Mouse (Mus musculus) intestine, postnatal 0 days (tissue): ENCODE data around the gene B9d1. TPM values are rescaled to one million over a fixed set of nuclear protein-coding genes. Genes with fewer than 3 reads are reported as not detected.

Source experiments
- ATAC-seq: fragments of 200-750 bp; cut with Nextera tagmentation; 2 replicates; pipeline ENCODE4 v1.8.0; 2017; ENCODE audit warnings: mild to moderate bottlenecking, moderate TSS enrichment, moderate library complexity
- H3K27ac ChIP-seq: fragments of 300-500 bp; sonication (generic); 2 replicates; pipeline ENCODE4 v1.5.1; 2014; ENCODE audit warnings: mild to moderate bottlenecking, low read depth, low read length, moderate library complexity
- H3K27me3 ChIP-seq: fragments of 300-500 bp; sonication (generic); replicated peaks from 2 replicates; pipeline ENCODE4 v1.6.1; 2014; ENCODE audit warnings: low read length, mixed read lengths; ENCODE audit not compliant: control insufficient read depth, insufficient read depth
- H3K36me3 ChIP-seq: fragments of 300-500 bp; sonication (generic); 2 replicates; pipeline ENCODE4 v1.6.1; 2014; ENCODE audit warnings: mild to moderate bottlenecking, moderate library complexity; ENCODE audit not compliant: control insufficient read depth, insufficient read depth
- H3K4me1 ChIP-seq: fragments of 300-500 bp; sonication (generic); replicated peaks from 2 replicates; pipeline ENCODE4 v1.6.1; 2014; ENCODE audit warnings: antibody characterized with exemption, low read length, mixed read lengths; ENCODE audit not compliant: control insufficient read depth, insufficient read depth
- H3K4me2 ChIP-seq: fragments of 300-500 bp; sonication (generic); replicated peaks from 2 replicates; pipeline ENCODE4 v1.6.1; 2014; ENCODE audit warnings: low read depth, mild to moderate bottlenecking, moderate library complexity
- H3K4me3 ChIP-seq: fragments of 300-500 bp; sonication (generic); 2 replicates; pipeline ENCODE4 v1.5.1; 2014; ENCODE audit warnings: low read depth, low read length
- H3K9ac ChIP-seq: fragments of 300-500 bp; sonication (generic); 2 replicates; pipeline ENCODE4 v1.6.1; 2014; ENCODE audit warnings: mild to moderate bottlenecking, low read depth, low read length
- H3K9me3 ChIP-seq: fragments of 300-500 bp; sonication (generic); 2 replicates; pipeline ENCODE4 v1.6.1; 2016; ENCODE audit warnings: mixed run types; ENCODE audit not compliant: control insufficient read depth
- CTCF ChIP-seq: sonication (generic); IDR thresholded peaks from 2 replicates; pipeline ENCODE4 v1.5.1; 2016; ENCODE audit warnings: low read depth, mild to moderate bottlenecking, control low read depth, antibody characterized with exemption, moderate library complexity
- WGBS: fragments of 180-500 bp; shearing (Covaris S2); extraction: QIAGEN DNeasy Blood & Tissue Kit; methylation state at CpG from one replicate; pipeline ENCODE4 v1.1.7; 2014; 5-methylcytosine and 5-hydroxymethylcytosine counted together
- polyA plus RNA-seq: library from polyadenylated mRNA; unstranded; fragments of >200 nt; fragmentation: Nextera tagmentation; extraction: Ambion mirVana; gene quantifications from 2 replicates; pipeline ENCODE4 v1.2.1, GENCODE M21; 2015

The B9d1 gene
- polyA plus RNA-seq, 1 experiment from 2014 or later, result 6.1 TPM

GRCm38 (mm10) chr11:61487936-61488335, 17.0 kb upstream of the B9d1 start:
- H3K9me3 ChIP-seq, result no peaks in the 10 kb centered on the region
- H3K4me2 ChIP-seq, result no peak overlapping the region
- TF ChIP-seq CTCF, result no peak
- 0 out of 2 replicates have a peak, but pooled peaks cover 3% of the 10 kb centered on the region for H3K4me1 ChIP-seq
- no peak overlapping the region for H3K4me3 ChIP-seq
- 90% methylated on average over 7 of the region's 7 CpGs for WGBS
- H3K27ac ChIP-seq, result no peak overlapping the region
- no peak for ATAC-seq
- H3K27me3 ChIP-seq, result no peaks in the 10 kb centered on the region
- peaks cover 38% of the 10 kb centered on the region for H3K36me3 ChIP-seq
- H3K9ac ChIP-seq, result no peak overlapping the region

- H3K27ac ChIP-seq, result peak overlapping the region; percentile 35; the same call in 1 of the 2 replicates
- H3K27me3 ChIP-seq, result no peaks in the 10 kb centered on the region
- 77% methylated on average over 2 of the region's 2 CpGs for WGBS
- no peak overlapping the region for H3K4me3 ChIP-seq
- H3K4me1 ChIP-seq, result 0 out of 2 replicates have a peak, but pooled peaks cover 8% of the 10 kb centered on the region
- no peaks in the 10 kb centered on the region for H3K9me3 ChIP-seq
- H3K9ac ChIP-seq, result no peak overlapping the region
- H3K36me3 ChIP-seq, result peaks cover 38% of the 10 kb centered on the region
- no peak for ATAC-seq
- no peak for TF ChIP-seq CTCF
- H3K4me2 ChIP-seq, result no peak overlapping the region
These were observed 15.9 kb upstream of the B9d1 start for GRCm38 (mm10) chr11:61489085-61489484.

- ATAC-seq, result no peak
- WGBS, result 95% methylated on average over 8 of the region's 8 CpGs
- H3K4me1 ChIP-seq, result 0 out of 2 replicates have a peak, but pooled peaks cover 9% of the 10 kb centered on the region
These were observed 15.1 kb upstream of the B9d1 start for GRCm38 (mm10) chr11:61489874-61490273.

GRCm38 (mm10) chr11:61490944-61491520, 13.9 kb upstream of the B9d1 start:
- H3K27ac ChIP-seq, result no peak overlapping the region
- peaks cover 38% of the 10 kb centered on the region for H3K36me3 ChIP-seq
- H3K4me1 ChIP-seq, result 0 out of 2 replicates have a peak, but pooled peaks cover 13% of the 10 kb centered on the region
- no peak overlapping the region for H3K4me3 ChIP-seq
- WGBS, result 79% methylated on average over 22 of the region's 22 CpGs
- no peak for TF ChIP-seq CTCF
- H3K4me2 ChIP-seq, result no peak overlapping the region
- no peak for ATAC-seq
- H3K9me3 ChIP-seq, result no peaks in the 10 kb centered on the region
- H3K27me3 ChIP-seq, result no peaks in the 10 kb centered on the region
- H3K9ac ChIP-seq, result no peak overlapping the region

More at GRCm38 (mm10) chr11:61489874-61490273, 15.1 kb upstream of the B9d1 start:
- peaks cover 38% of the 10 kb centered on the region for H3K36me3 ChIP-seq
- no peak overlapping the region for H3K27ac ChIP-seq
- no peak for TF ChIP-seq CTCF
- no peak overlapping the region for H3K4me2 ChIP-seq
- H3K27me3 ChIP-seq, result no peaks in the 10 kb centered on the region
- H3K9ac ChIP-seq, result no peak overlapping the region
- H3K4me3 ChIP-seq, result no peak overlapping the region
- H3K9me3 ChIP-seq, result no peaks in the 10 kb centered on the region

DNA sequence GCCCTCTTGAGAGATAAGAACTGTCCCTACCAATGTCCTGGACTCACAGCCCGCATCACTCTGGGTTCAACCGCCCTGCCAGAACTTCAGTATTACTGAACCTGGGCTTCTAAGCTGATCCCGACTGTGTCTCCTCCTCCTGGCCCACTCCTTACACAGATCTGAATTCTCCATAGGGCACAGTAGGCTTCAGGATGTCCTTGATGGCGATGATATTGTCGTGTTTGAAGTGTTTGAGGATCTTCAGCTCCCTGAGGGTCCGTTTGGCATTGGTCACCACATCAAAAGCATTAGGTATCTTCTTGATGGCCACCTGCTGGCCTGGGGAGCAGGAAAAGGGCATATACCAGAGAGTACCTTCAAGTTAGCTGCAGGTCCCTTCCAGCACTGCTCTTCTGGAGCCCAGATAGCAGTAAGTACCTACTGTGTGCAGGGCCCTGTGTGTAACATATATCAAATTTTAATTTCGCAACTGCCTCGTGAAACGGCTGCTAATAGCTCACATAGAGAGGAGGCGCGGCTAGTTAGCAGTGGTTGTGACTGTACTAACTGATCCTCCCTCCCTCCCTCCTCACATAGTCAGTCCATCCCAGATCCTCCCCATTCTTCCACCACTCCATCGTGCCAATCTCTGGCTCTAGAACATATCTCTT, 12.1 kb upstream of the B9d1 start:
- peaks cover 38% of the 10 kb centered on the region for H3K36me3 ChIP-seq
- H3K27ac ChIP-seq, result no peak overlapping the region
- no peaks in the 10 kb centered on the region for H3K27me3 ChIP-seq
- WGBS, result 61% methylated on average over 12 of the region's 12 CpGs
- no peak for ATAC-seq
- TF ChIP-seq CTCF, result 0 out of 2 replicates have a peak, but pooled peaks have one; percentile 8
- no peaks in the 10 kb centered on the region for H3K9me3 ChIP-seq
- H3K4me3 ChIP-seq, result peak overlapping the region; percentile 90
- peak overlapping the region; percentile 82 for H3K4me2 ChIP-seq
- H3K9ac ChIP-seq, result peak overlapping the region; percentile 69
- H3K4me1 ChIP-seq, result 0 out of 2 replicates have a peak, but pooled peaks cover 13% of the 10 kb centered on the region

- peaks cover 31% of the 10 kb centered on the region for H3K36me3 ChIP-seq
- H3K27me3 ChIP-seq, result no peaks in the 10 kb centered on the region
- ATAC-seq, result peak; percentile 49
- peak overlapping the region; percentile 90 for H3K4me3 ChIP-seq
- peak overlapping the region; percentile 69 for H3K9ac ChIP-seq
- H3K4me2 ChIP-seq, result peak overlapping the region; percentile 82
- H3K4me1 ChIP-seq, result 0 out of 2 replicates have a peak, but pooled peaks cover 13% of the 10 kb centered on the region
- peak overlapping the region; percentile 82 for H3K27ac ChIP-seq
- peak; percentile 23; the same call in 1 of the 2 replicates for TF ChIP-seq CTCF
- under 1% methylated on average over 48 of the region's 50 CpGs for WGBS
- no peaks in the 10 kb centered on the region for H3K9me3 ChIP-seq
These were observed 11.3 kb upstream of the B9d1 start for GRCm38 (mm10) chr11:61493525-61494128.
